In genomic region chr6:112852261-112853235, GRCm38 (mm10) we compare ENCODE assay signal across 11 mouse cellular contexts.
DNase-seq lines count a peak whose midpoint lies in the region; ATAC-seq and TF ChIP-seq lines count a peak whose summit lies in the region.
"Had no signal": no experiment of that assay in that cellular context is flagged by ENCODE, and none has a peak within 500 bp of the region (broad histone marks: within the 10 kb centered on the region; RNA-seq: fewer than 3 reads in every experiment).

No protein-coding gene starts in this region.

- H3K36me3 ChIP-seq in hindbrain, embryonic 12.5 days = no peaks in the 10 kb centered on the region
- no peaks in the 10 kb centered on the region for H3K36me3 ChIP-seq in hindbrain, embryonic 14.5 days (replicated peaks; ENCODE audit: control insufficient read depth, insufficient read depth)
- H3K36me3 ChIP-seq in E14TG2a.4 (ENCODE audit: insufficient read depth, low read length) = no peaks in the 10 kb centered on the region
- no peaks in the 10 kb centered on the region for H3K36me3 ChIP-seq in spleen, adult 2 months (ENCODE audit: control insufficient read depth, insufficient read depth, low read length)
- H3K36me3 ChIP-seq: liver, embryonic 13.5 days had no signal

- intact Hi-C loops in heart, postnatal 14 days (cut with DNase I) = no loop called here

- no peak for TF ChIP-seq CTCF in E14TG2a.4 (conservative IDR thresholded peaks at IDR 0.05; ENCODE audit: low read length)
- TF ChIP-seq CTCF in spleen, adult 2 months (IDR thresholded peaks at IDR 0.05; ENCODE audit: extremely low read depth, insufficient read depth, insufficient read length, insufficient replicate concordance) = no peak

- H3K27ac ChIP-seq in hindbrain, embryonic 12.5 days = peak overlapping the region; percentile 55
- no peak overlapping the region for H3K27ac ChIP-seq in hindbrain, embryonic 14.5 days
- H3K27ac ChIP-seq in spleen, adult 2 months (ENCODE audit: insufficient read depth, low read length) = peak overlapping the region; percentile 36
- H3K27ac ChIP-seq: heart, adult 2 months; liver, embryonic 13.5 days had no signal

- TF ChIP-seq POLR2A in spleen, adult 2 months (IDR thresholded peaks at IDR 0.05; ENCODE audit: low read depth, low read length) = no peak

- no peak overlapping the region for H3K4me2 ChIP-seq in hindbrain, embryonic 12.5 days (replicated peaks)
- H3K4me2 ChIP-seq in hindbrain, embryonic 14.5 days (replicated peaks) = no peak overlapping the region
- H3K4me2 ChIP-seq: liver, embryonic 13.5 days had no signal

- WGBS in hindbrain, embryonic 12.5 days = 53% methylated on average over 14 of the region's 14 CpGs
- 59% methylated on average over 14 of the region's 14 CpGs for WGBS in hindbrain, embryonic 14.5 days
- 54% methylated on average over 14 of the region's 14 CpGs for WGBS in spleen, adult 2 months

- H3K27me3 ChIP-seq in hindbrain, embryonic 12.5 days = no peaks in the 10 kb centered on the region
- no peaks in the 10 kb centered on the region for H3K27me3 ChIP-seq in hindbrain, embryonic 14.5 days (ENCODE audit: control insufficient read depth, insufficient read depth, low read length)
- no peaks in the 10 kb centered on the region for H3K27me3 ChIP-seq in E14TG2a.4 (ENCODE audit: insufficient read depth, low read length)
- no peaks in the 10 kb centered on the region for H3K27me3 ChIP-seq in spleen, adult 2 months (ENCODE audit: control insufficient read depth, insufficient read depth, low read length)
- H3K27me3 ChIP-seq: liver, embryonic 13.5 days had no signal

- no peak for ATAC-seq in hindbrain, embryonic 12.5 days (ENCODE audit: low FRiP score)
- ATAC-seq in hindbrain, embryonic 14.5 days (ENCODE audit: low FRiP score) = no peak
- peak; percentile 14; the same call in 1 of the 2 replicates for ATAC-seq in granulocyte monocyte progenitor cell, adult 5-6 weeks (replicated peaks; ENCODE audit: poor library complexity, severe bottlenecking)
- ATAC-seq in erythroid progenitor cell, adult 5-6 weeks (replicated peaks; ENCODE audit: low FRiP score, poor library complexity, severe bottlenecking) = no peak

- H3K4me1 ChIP-seq in hindbrain, embryonic 12.5 days = peaks cover 66% of the 10 kb centered on the region
- peaks cover 31% of the 10 kb centered on the region for H3K4me1 ChIP-seq in hindbrain, embryonic 14.5 days (replicated peaks; ENCODE audit: control insufficient read depth, insufficient read depth, low read length)
- peaks cover 28% of the 10 kb centered on the region for H3K4me1 ChIP-seq in E14TG2a.4 (replicated peaks; ENCODE audit: low read depth, low read length)
- peaks cover 7% of the 10 kb centered on the region; the same call in 1 of the 2 replicates for H3K4me1 ChIP-seq in spleen, adult 2 months (ENCODE audit: control insufficient read depth, insufficient read depth, insufficient read length)
- H3K4me1 ChIP-seq: liver, embryonic 13.5 days had no signal

- H3K4me3 ChIP-seq in hindbrain, embryonic 12.5 days = no peak overlapping the region
- no peak overlapping the region for H3K4me3 ChIP-seq in hindbrain, embryonic 14.5 days (replicated peaks; ENCODE audit: low read length)
- 0 out of 2 replicates have a peak overlapping the region, but pooled peaks have one; percentile 20 for H3K4me3 ChIP-seq in E14TG2a.4 (replicated peaks; ENCODE audit: low read length)
- no peak overlapping the region for H3K4me3 ChIP-seq in spleen, adult 2 months (ENCODE audit: extremely low read depth, insufficient read depth, insufficient read length)
- H3K4me3 ChIP-seq: heart, adult 2 months; liver, embryonic 13.5 days had no signal

- no peak overlapping the region for H3K9ac ChIP-seq in hindbrain, embryonic 12.5 days
- H3K9ac ChIP-seq in hindbrain, embryonic 14.5 days = no peak overlapping the region
- H3K9ac ChIP-seq: liver, embryonic 13.5 days had no signal

- no peaks in the 10 kb centered on the region for H3K9me3 ChIP-seq in hindbrain, embryonic 12.5 days (replicated peaks)
- no peaks in the 10 kb centered on the region for H3K9me3 ChIP-seq in hindbrain, embryonic 14.5 days (ENCODE audit: control insufficient read depth, low read length)
- H3K9me3 ChIP-seq in E14TG2a.4 (ENCODE audit: low read length) = no peaks in the 10 kb centered on the region
- H3K9me3 ChIP-seq: liver, embryonic 13.5 days had no signal

- no peak for DNase-seq in hindbrain, embryonic 14.5 days (ENCODE audit: low spot score)
- peak; percentile 46 to 60 for DNase-seq in spleen, adult 2 months (ENCODE audit: low read depth in 1 of 2, low spot score in 2 of 2)
- no peak for DNase-seq in left cerebral cortex, adult 9 months (ENCODE audit: low spot score in 2 of 2)
- no peak for DNase-seq in heart, postnatal 14 days
- DNase-seq: kidney, postnatal 14 days; liver, embryonic 13.5 days had no signal

Comparison
In these comparisons a context has a peak if more than half of its experiments do, and no peak if none do; other contexts are left out.
1. DNase-seq: peak in spleen, adult 2 months (2 of 2); none in hindbrain, embryonic 14.5 days (single experiment), left cerebral cortex, adult 9 months (0 of 2) and heart, postnatal 14 days (0 of 2).